Mouse (Mus musculus) lung, postnatal 0 days (tissue): Measurements from ENCODE around the gene Rhbdf2. TPM values are rescaled to one million over a fixed set of nuclear protein-coding genes. Genes with fewer than 3 reads are reported as not detected.
A peak's percentile ranks its signal among the peaks of the same experiment; 100 is the strongest.

ENCODE experiments used
- ATAC-seq: fragments of 200-750 bp; cut with Nextera tagmentation; 2 replicates; pipeline ENCODE4 v1.8.0; 2017; ENCODE audit warnings: moderate library complexity
- DNase-seq: peaks from one replicate; pipeline ENCODE4 v3.0.0-alpha.2; 2016; ENCODE audit warnings: low spot score
- H3K27ac ChIP-seq: fragments of 300-500 bp; sonication (generic); 2 replicates; pipeline ENCODE4 v1.5.1; 2014; ENCODE audit warnings: antibody characterized with exemption, mild to moderate bottlenecking, low read length, mixed read lengths
- H3K27me3 ChIP-seq: fragments of 300-500 bp; sonication (generic); replicated peaks from 2 replicates; pipeline ENCODE4 v1.6.1; 2014; ENCODE audit warnings: low read length, mixed read lengths; ENCODE audit not compliant: insufficient read depth
- H3K36me3 ChIP-seq: fragments of 300-500 bp; sonication (generic); 2 replicates; pipeline ENCODE4 v1.6.1; 2014; ENCODE audit warnings: low read length, mixed read lengths; ENCODE audit not compliant: insufficient read depth
- H3K4me1 ChIP-seq: fragments of 300-500 bp; sonication (generic); 2 replicates; pipeline ENCODE4 v1.6.1; 2014; ENCODE audit warnings: antibody characterized with exemption, low read depth, low read length, mixed read lengths; ENCODE audit not compliant: insufficient read depth
- H3K4me2 ChIP-seq: fragments of 300-500 bp; sonication (generic); replicated peaks from 2 replicates; pipeline ENCODE4 v1.6.1; 2014; ENCODE audit warnings: low read depth, mild to moderate bottlenecking, low read length, moderate library complexity, mixed read lengths
- H3K4me3 ChIP-seq: fragments of 300-500 bp; sonication (generic); 2 replicates; pipeline ENCODE4 v1.5.1; 2014; ENCODE audit warnings: low read depth, low read length
- H3K9ac ChIP-seq: fragments of 300-500 bp; sonication (generic); replicated peaks from 2 replicates; pipeline ENCODE4 v1.6.1; 2014; ENCODE audit warnings: low read depth, mild to moderate bottlenecking
- H3K9me3 ChIP-seq: fragments of 300-500 bp; sonication (generic); 2 replicates; pipeline ENCODE4 v1.6.1; 2016; ENCODE audit warnings: low read length, mixed read lengths
- CTCF ChIP-seq: IDR thresholded peaks from 2 replicates; pipeline ENCODE4 v1.5.1; 2016; ENCODE audit warnings: antibody characterized with exemption, mild to moderate bottlenecking
- EP300 ChIP-seq: IDR thresholded peaks from 2 replicates; pipeline ENCODE4 v1.6.1; 2016; ENCODE audit warnings: antibody characterized with exemption, mild to moderate bottlenecking, control low read depth
- WGBS: fragments of 180-500 bp; shearing (Covaris S2); extraction: QIAGEN DNeasy Blood & Tissue Kit; methylation state at CpG from one replicate; pipeline ENCODE4 v1.1.7; 2014; 5-methylcytosine and 5-hydroxymethylcytosine counted together
- polyA plus RNA-seq: library from polyadenylated mRNA; unstranded; fragments of >200 nt; fragmentation: Nextera tagmentation; extraction: Ambion mirVana; gene quantifications from 2 replicates; pipeline ENCODE4 v1.2.1, GENCODE M21; 2015

The Rhbdf2 gene
- polyA plus RNA-seq, 1 experiment from 2014 or later, result 23.5 TPM

DNA sequence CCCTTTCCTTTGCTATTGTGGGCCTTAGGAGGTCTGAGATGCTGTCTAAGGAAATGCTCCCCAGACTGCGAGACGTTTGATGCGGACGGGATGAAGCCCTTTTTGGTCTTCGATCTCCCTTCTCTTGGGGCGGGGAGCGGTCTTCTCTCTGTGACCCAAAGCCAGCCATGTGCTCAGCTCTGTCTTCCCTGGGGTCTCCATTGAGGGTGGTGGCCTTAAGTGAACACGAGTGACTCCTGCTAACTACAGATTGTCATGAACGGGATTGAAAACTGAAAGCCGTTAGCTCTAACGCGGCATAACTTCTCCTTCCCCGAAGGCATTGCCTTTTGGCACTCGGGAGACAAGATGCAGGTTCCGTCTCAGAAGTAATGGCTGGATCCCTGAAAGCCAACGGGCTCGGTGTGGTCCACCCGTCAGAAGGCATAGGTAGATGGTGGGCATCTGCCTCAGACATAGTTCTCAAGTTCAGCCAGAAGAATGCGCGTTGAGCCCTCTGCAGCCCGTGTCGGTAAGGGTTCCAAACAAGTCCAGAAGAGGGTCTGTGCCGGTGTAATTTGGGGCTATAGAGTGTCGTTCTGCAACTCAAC lies 45.1 kb upstream of the Rhbdf2 start:
- peak; percentile 2; the same call in 1 of the 2 replicates for ATAC-seq
- H3K9ac ChIP-seq, result peak overlapping the region; percentile 81
- peak overlapping the region; percentile 62 for H3K4me3 ChIP-seq
- H3K27ac ChIP-seq, result peak overlapping the region; percentile 76
- no peaks in the 10 kb centered on the region for H3K27me3 ChIP-seq
- H3K36me3 ChIP-seq, result peaks cover 22% of the 10 kb centered on the region
- peak overlapping the region; percentile 85 for H3K4me2 ChIP-seq
- WGBS, result under 1% methylated on average over 24 of the region's 24 CpGs
- H3K4me1 ChIP-seq, result peaks cover 3% of the 10 kb centered on the region; the same call in 1 of the 2 replicates
- no peak for DNase-seq
- H3K9me3 ChIP-seq, result no peaks in the 10 kb centered on the region
- TF ChIP-seq CTCF, result no peak
- no peak for TF ChIP-seq EP300

GRCm38 (mm10) chr11:116671112-116671844 lies 44.5 kb upstream of the Rhbdf2 start:
- Histone ChIP-seq H3K4me1 (peaks cover 3% of the 10 kb centered on the region; the same call in 1 of the 2 replicates), H3K36me3 (0 out of 2 replicates have a peak, but pooled peaks cover 15% of the 10 kb centered on the region), H3K9ac (peak overlapping the region; percentile 81), H3K4me3 (peak overlapping the region; percentile 62), H3K9me3 (no peaks in the 10 kb centered on the region), H3K27me3 (no peaks in the 10 kb centered on the region), H3K4me2 (peak overlapping the region; percentile 85), H3K27ac (peak overlapping the region; percentile 76)
- DNase-seq, result peak; percentile 97
- peak; percentile 87 for ATAC-seq
- 1% methylated on average over 45 of the region's 45 CpGs for WGBS
- TF ChIP-seq CTCF (peak; percentile 79), EP300 (peak; percentile 61)

- ATAC-seq (no peak), DNase-seq (no peak)
- Histone ChIP-seq H3K4me3 (no peak overlapping the region), H3K9me3 (no peaks in the 10 kb centered on the region), H3K4me1 (peaks cover 3% of the 10 kb centered on the region; the same call in 1 of the 2 replicates), H3K9ac (no peak overlapping the region), H3K27ac (no peak overlapping the region), H3K36me3 (0 out of 2 replicates have a peak, but pooled peaks cover 12% of the 10 kb centered on the region), H3K27me3 (no peaks in the 10 kb centered on the region), H3K4me2 (no peak overlapping the region)
- WGBS, result 82% methylated on average over 7 of the region's 7 CpGs
- no peak for TF ChIP-seq CTCF
- TF ChIP-seq EP300, result no peak
Measured at GRCm38 (mm10) chr11:116670386-116670785, 43.6 kb upstream of the Rhbdf2 start.

DNA sequence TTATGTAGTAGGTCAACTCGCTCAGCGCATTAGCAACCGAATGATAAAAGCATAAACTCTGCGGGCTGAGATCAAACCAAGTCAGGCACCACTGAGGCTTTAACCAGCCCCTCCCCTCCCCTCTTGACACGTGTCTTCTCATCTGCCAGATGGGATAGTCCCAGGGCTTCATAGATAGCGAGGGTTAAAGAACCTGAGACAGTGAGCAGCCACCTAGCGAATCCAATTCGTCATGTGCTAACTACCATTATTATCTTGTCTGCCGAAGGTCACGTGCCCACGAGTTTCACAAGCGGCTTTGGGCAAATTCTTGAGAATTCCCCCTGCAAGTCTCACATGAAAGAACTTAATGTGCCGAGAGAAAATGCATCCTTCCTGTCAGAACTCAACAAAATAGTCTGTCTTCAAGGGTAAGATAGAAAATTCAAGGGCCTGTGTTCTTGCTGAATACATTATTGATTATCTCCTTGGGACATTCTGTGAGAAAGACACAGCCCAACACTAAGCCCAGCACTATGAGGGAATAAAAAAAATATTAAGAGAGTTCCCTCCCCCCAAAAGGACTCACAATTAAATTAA lies 43.1 kb upstream of the Rhbdf2 start:
- Histone ChIP-seq H3K36me3 (0 out of 2 replicates have a peak, but pooled peaks cover 12% of the 10 kb centered on the region), H3K27ac (no peak overlapping the region), H3K4me2 (no peak overlapping the region), H3K9me3 (no peaks in the 10 kb centered on the region), H3K27me3 (no peaks in the 10 kb centered on the region), H3K9ac (no peak overlapping the region), H3K4me1 (peaks cover 3% of the 10 kb centered on the region; the same call in 1 of the 2 replicates), H3K4me3 (no peak overlapping the region)
- no peak for TF ChIP-seq EP300
- no peak for TF ChIP-seq CTCF
- no peak for DNase-seq
- 41% methylated on average over 13 of the region's 13 CpGs for WGBS
- ATAC-seq, result no peak

GRCm38 (mm10) chr11:116669316-116669715 lies 42.5 kb upstream of the Rhbdf2 start:
- Histone ChIP-seq H3K4me3 (no peak overlapping the region), H3K4me2 (no peak overlapping the region), H3K9ac (no peak overlapping the region), H3K36me3 (0 out of 2 replicates have a peak, but pooled peaks cover 8% of the 10 kb centered on the region), H3K4me1 (peaks cover 3% of the 10 kb centered on the region; the same call in 1 of the 2 replicates), H3K27ac (no peak overlapping the region), H3K9me3 (no peaks in the 10 kb centered on the region), H3K27me3 (no peaks in the 10 kb centered on the region)
- TF ChIP-seq EP300 (no peak), CTCF (no peak)
- DNase-seq (no peak), ATAC-seq (no peak)
- WGBS, result 25% methylated on average over 5 of the region's 5 CpGs

GRCm38 (mm10) chr11:116668839-116669238 lies 42.0 kb upstream of the Rhbdf2 start:
- TF ChIP-seq CTCF (peak; percentile 50), EP300 (no peak)

More at GRCm38 (mm10) chr11:116668839-116669238, 42.0 kb upstream of the Rhbdf2 start:
- WGBS, result 41% methylated on average over 7 of the region's 7 CpGs
- H3K4me1 ChIP-seq, result peaks cover 3% of the 10 kb centered on the region; the same call in 1 of the 2 replicates
- no peak overlapping the region for H3K4me2 ChIP-seq
- H3K27me3 ChIP-seq, result no peaks in the 10 kb centered on the region
- no peak overlapping the region for H3K4me3 ChIP-seq
- DNase-seq, result no peak
- H3K9ac ChIP-seq, result no peak overlapping the region
- ATAC-seq, result no peak
- no peaks in the 10 kb centered on the region for H3K9me3 ChIP-seq
- 0 out of 2 replicates have a peak, but pooled peaks cover 3% of the 10 kb centered on the region for H3K36me3 ChIP-seq
- H3K27ac ChIP-seq, result no peak overlapping the region
